In genomic region chr6:92706145-92706466, GRCm38 (mm10) we compare ENCODE assay signal across 8 mouse cellular contexts. TPM values are rescaled to one million over a fixed set of nuclear protein-coding genes. Genes with fewer than 3 reads are reported as not detected.
DNase-seq lines count a peak whose midpoint lies in the region; ATAC-seq and TF ChIP-seq lines count a peak whose summit lies in the region.

Gene Prickle2 (minus strand): TSS chr6:92706155.

- no peak; the same call in none of the 2 replicates for TF ChIP-seq CTCF in layer of hippocampus, adult 2 months (conservative IDR thresholded peaks at IDR 0.05)
- no peak for TF ChIP-seq CTCF in liver, postnatal 0 days (IDR thresholded peaks at IDR 0.05; ENCODE audit: low read depth)

- whole genome bisulfite sequencing in liver, postnatal 0 days (ENCODE audit: insufficient replicate concordance), result 0% methylated on average over 14 of the region's 24 CpGs

- H3K27me3 ChIP-seq in liver, postnatal 0 days (ENCODE audit: insufficient read depth, low read length), result peaks cover 25% of the 10 kb centered on the region; the same call in 1 of the 2 replicates

- intact Hi-C loops in heart, postnatal 36 days (cut with DNase I), result no loop called here

- no peaks in the 10 kb centered on the region for H3K9me3 ChIP-seq in liver, postnatal 0 days (ENCODE audit: low read length)

- H3K36me3 ChIP-seq in liver, postnatal 0 days (replicated peaks; ENCODE audit: insufficient read depth, low read length), result no peaks in the 10 kb centered on the region

- H3K9ac ChIP-seq in liver, postnatal 0 days (replicated peaks), result no peak within 1 kb of the TSS

- peak; percentile 67 for DNase-seq in R1 (ENCODE audit: low read depth, low spot score)
- DNase-seq in cerebellum, adult 8-10 months, result peak; percentile 4
- DNase-seq in forelimb bud, embryonic 11.5 days (ENCODE audit: low read depth, low spot score), result peak; percentile 65
- DNase-seq in heart, postnatal 36 days, result peak; percentile 65 to 71
- DNase-seq in layer of hippocampus, adult 2 months (ENCODE audit: low spot score in 2 of 2), result peak; percentile 63 to 67
- peak; percentile 57 for DNase-seq in liver, postnatal 0 days
- peak; percentile 27 for DNase-seq in ovary, postnatal 10 days (ENCODE audit: low spot score)
- peak; percentile 76 to 78 for DNase-seq in urinary bladder, postnatal 4 days (ENCODE audit: low spot score in 2 of 2)

- TF ChIP-seq EP300 in liver, postnatal 0 days (IDR thresholded peaks at IDR 0.05; ENCODE audit: low read depth), result no peak

- H3K4me2 ChIP-seq in liver, postnatal 0 days (ENCODE audit: low read depth, low read length), result peak within 1 kb of the TSS; percentile 79

- H3K27ac ChIP-seq in layer of hippocampus, adult 2 months, result peak within 1 kb of the TSS; percentile 85
- H3K27ac ChIP-seq in liver, postnatal 0 days (ENCODE audit: low read depth), result no peak within 1 kb of the TSS

- H3K4me1 ChIP-seq in liver, postnatal 0 days (ENCODE audit: insufficient read depth), result peaks cover 5% of the 10 kb centered on the region; the same call in 1 of the 2 replicates

- peak; percentile 62 for ATAC-seq in liver, postnatal 0 days

- peak within 1 kb of the TSS; percentile 82 for H3K4me3 ChIP-seq in layer of hippocampus, adult 2 months
- peak within 1 kb of the TSS; percentile 51 for H3K4me3 ChIP-seq in liver, postnatal 0 days (ENCODE audit: low read depth, low read length)

RNA-seq across cellular contexts. Expression of gene Prickle2, which starts in this region (rescaled TPM):
- total RNA-seq in heart, postnatal 36 days (2021), result 1 to 10 TPM; 5.9 TPM
- total RNA-seq in layer of hippocampus, adult 2 months (2021), result 100 to 1,000 TPM; 208 to 212 TPM
- polyA plus RNA-seq in liver, postnatal 0 days (2015; fragmentation: Nextera tagmentation; extraction: Ambion mirVana), result 0.27 and 0.28 TPM in 2 replicates

Comparison
In these comparisons a context has a peak if more than half of its experiments do, and no peak if none do; other contexts are left out.
1. RNA of gene Prickle2 (total RNA-seq): 208 to 212 TPM in layer of hippocampus, adult 2 months; 5.9 TPM in heart, postnatal 36 days; every median in the first group is over 10 times any median in the second.
2. Peak in DNase-seq, ATAC-seq, H3K4me3 ChIP-seq and H3K4me2 ChIP-seq in liver, postnatal 0 days; RNA of the gene not detected or under 1 TPM.
3. DNase-seq: peak in every context shown above with its lines; median percentile 77 in urinary bladder, postnatal 4 days; 68 in heart, postnatal 36 days; 67 in R1; 65 in forelimb bud, embryonic 11.5 days; 65 in layer of hippocampus, adult 2 months; 57 in liver, postnatal 0 days; 27 in ovary, postnatal 10 days; 4 in cerebellum, adult 8-10 months.